Mouse (Mus musculus) small intestine, adult 2 months (tissue): ENCODE results near the gene Satb2.

Source experiments
- CTCF ChIP-seq: fragments of 200-500 bp; IDR thresholded peaks from 2 replicates; pipeline ENCODE4 v1.5.1; 2012; ENCODE audit warnings: low read depth, mild to moderate bottlenecking, control low read depth, inconsistent platforms, low read length, moderate library complexity, mixed read lengths; ENCODE audit not compliant: insufficient replicate concordance, insufficient read length; ENCODE audit errors: extremely low read depth
- POLR2A ChIP-seq: fragments of 200-500 bp; IDR thresholded peaks from 2 replicates; pipeline ENCODE4 v1.6.1; 2012; ENCODE audit warnings: low read depth, mild to moderate bottlenecking, control low read depth, inconsistent platforms, low read length, moderate library complexity

- TF ChIP-seq CTCF = no peak
- no peak for TF ChIP-seq POLR2A
Measured at GRCm38 (mm10) chr1:57013856-57014255, 35.4 kb upstream of the Satb2 start.
